Mouse (Mus musculus) myocyte (in vitro differentiated cells): Measurements from ENCODE around the gene Cc2d1b. TPM values are rescaled to one million over a fixed set of nuclear protein-coding genes. Genes with fewer than 3 reads are reported as not detected.

Experiments
- polyA plus RNA-seq: library from polyadenylated mRNA; unstranded; fragments of >200 nt; fragmentation: generic; extraction: Trizol; gene quantifications from one replicate; pipeline ENCODE4 v1.2.1, GENCODE M21; 2012; ENCODE audit warnings: missing spikeins

The Cc2d1b gene
- polyA plus RNA-seq, 1 experiment = 19.7 TPM

Other genes with a start within 250 kb of the Cc2d1b start
- gene Shisal2a, start 236.6 kb upstream of the Cc2d1b start, polyA plus RNA-seq = 0.40 TPM
- 0.34 TPM for gene Gpx7, start 213.0 kb upstream of the Cc2d1b start, polyA plus RNA-seq
- gene Tut4, start 160.5 kb upstream of the Cc2d1b start, polyA plus RNA-seq = 10.6 TPM
- gene Prpf38a, start 40.6 kb upstream of the Cc2d1b start, polyA plus RNA-seq = 17.2 TPM
- 0.84 TPM for gene Orc1, start 40.5 kb upstream of the Cc2d1b start, polyA plus RNA-seq
- gene 3110021N24Rik, start 99.7 kb downstream of the Cc2d1b start, polyA plus RNA-seq = 0.06 TPM
- gene Zfyve9, start 160.9 kb downstream of the Cc2d1b start, polyA plus RNA-seq = 8.2 TPM
- 64.3 TPM for gene Btf3l4, start 213.7 kb downstream of the Cc2d1b start, polyA plus RNA-seq
- gene Txndc12, start 214.7 kb downstream of the Cc2d1b start, polyA plus RNA-seq = 46.4 TPM
- 30.7 TPM for gene Kti12, start 227.8 kb downstream of the Cc2d1b start, polyA plus RNA-seq
- 0.17 TPM for gene A730015C16Rik, start 228.7 kb downstream of the Cc2d1b start, polyA plus RNA-seq